Mouse (Mus musculus) layer of hippocampus, adult 11-12 months (tissue): ENCODE results near the gene Faim2.

ENCODE experiments used
- DNase-seq: peaks from one replicate; pipeline ENCODE4 v3.0.0; 2022; ENCODE audit warnings: low spot score

Gene Faim2

GRCm38 (mm10) chr15:99505324-99506095, 22.5 kb downstream of the Faim2 start:
- DNase-seq: no peak

DNA sequence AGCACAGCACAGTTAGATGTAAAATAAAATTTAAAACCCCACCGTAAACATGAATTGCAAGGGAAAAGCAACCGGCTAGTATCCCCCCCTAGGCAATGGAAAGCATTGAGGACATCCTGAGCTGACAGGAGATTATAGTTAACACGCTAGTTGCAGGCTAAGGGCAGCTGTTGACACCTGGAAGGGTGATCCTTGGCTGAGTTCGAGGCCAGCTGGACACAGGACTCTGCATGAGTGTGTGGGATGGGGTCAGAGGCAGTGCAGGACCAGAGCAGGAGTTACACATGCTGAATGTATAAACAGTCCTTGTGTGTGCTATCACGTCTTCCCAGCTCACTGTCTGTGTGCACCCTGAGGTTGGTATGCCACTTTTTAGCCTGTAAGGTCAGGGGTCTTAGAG, 24.7 kb downstream of the Faim2 start:
- DNase-seq: no peak

- DNase-seq: no peak
Observed at GRCm38 (mm10) chr15:99502311-99502831, 25.6 kb downstream of the Faim2 start.

DNA sequence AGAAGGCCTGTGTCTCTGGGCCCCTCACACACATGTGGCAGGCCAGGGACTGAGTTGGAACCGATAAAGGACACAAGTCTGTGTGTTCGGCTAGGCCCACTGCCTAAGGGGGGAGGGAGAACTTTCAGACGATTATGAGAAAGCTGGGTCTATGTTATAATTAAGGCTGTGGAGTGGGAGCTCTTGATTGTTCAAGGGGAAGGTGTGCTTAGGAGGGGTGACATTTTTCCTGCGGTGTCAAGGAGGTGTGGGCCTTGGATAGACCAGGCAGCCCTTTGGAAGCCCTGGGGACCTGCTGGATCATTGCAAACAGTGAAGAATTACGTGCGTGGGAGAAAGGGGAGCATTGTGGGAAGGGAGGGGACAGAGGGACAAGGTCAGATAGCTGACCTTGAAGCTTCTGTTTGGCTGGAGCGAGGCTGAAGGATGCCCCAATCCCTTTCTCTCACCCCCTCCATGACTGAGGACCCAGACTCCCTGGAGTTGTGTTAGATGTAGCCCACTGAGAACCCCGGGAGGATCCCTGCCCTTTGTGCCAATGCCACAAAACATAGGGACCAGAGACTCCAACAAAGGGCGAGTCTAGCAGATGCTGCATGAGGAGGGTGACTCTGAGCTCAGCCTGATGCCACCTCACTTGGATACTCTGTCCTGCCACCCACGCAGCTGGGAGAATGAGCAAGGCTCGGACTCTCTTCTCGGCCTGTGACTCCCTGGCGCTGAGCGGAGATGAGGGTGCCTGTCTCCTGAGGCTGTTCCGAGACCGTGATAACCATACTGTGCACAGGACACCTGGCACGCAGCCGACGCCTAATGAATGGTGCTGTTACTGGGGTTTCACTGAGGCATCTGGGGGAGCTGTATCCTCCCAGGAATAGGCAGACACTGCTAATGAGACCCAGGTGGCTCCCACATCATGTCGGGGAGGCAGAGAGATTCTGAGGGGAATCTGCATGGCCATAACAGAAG, 26.4 kb downstream of the Faim2 start:
- DNase-seq: peak; percentile 76

GRCm38 (mm10) chr15:99500320-99500719, 27.6 kb downstream of the Faim2 start:
- no peak for DNase-seq

- DNase-seq: no peak
Observed at GRCm38 (mm10) chr15:99499726-99500125, 28.2 kb downstream of the Faim2 start.

DNA sequence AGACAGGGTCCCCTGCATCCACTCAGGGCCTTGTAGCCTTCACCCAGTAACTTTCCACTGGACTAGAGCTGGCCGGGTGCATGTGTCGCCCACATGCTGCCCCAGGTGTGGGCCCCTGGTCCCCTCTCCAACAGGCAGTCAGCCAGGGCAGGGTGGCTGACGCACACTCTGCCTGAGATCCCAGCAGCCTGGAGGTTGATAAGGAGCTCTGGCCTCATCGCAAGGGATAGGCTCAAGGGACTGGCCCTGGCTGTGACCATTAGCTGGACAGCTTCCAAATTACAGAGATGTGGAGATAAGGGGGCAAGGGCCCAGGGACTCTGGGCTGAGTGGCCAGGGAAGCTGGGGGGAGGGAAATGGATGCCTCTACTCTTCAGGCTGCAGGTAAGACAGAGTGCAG, 29.2 kb downstream of the Faim2 start:
- no peak for DNase-seq

- no peak for DNase-seq
Observed at GRCm38 (mm10) chr15:99498356-99498755, 29.6 kb downstream of the Faim2 start.

DNA sequence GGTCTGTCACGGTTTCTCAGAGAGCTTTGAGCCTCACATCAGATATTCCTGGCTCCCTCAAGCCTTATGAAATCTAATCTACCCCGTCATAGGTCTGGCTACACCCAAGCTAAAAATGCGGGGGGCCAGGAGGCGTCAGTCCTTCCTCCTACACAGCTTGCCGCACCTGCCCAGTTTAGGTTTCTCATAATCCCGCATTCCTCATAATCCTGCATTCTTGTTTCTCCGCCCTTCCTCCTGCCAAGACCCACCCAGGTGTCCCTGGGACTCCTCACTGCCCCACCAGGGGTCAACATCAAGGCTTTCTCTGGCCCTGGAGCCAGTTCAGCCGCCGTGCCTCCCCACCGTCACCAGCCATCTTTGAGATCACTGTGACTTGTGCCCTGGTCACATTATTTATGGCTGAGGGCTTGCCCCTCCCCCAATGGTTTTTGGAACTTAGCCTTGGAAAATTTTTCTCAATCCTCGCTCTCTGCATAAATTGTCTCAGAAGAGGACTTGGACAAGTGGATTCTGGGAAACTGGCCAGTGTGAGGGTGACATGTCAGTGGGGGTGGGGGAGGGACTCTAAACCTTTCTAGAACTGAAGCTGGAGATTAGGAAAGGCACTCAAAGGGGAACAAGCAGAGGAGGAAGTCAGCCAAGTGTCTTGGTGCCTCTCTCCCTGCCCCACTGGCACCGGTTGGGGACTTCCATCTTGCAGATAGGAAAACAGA, 30.3 kb downstream of the Faim2 start:
- peak; percentile 71 for DNase-seq

GRCm38 (mm10) chr15:99497061-99497460, 30.9 kb downstream of the Faim2 start:
- peak; percentile 74 for DNase-seq

- no peak for DNase-seq
Observed at GRCm38 (mm10) chr15:99484745-99485144, 43.2 kb downstream of the Faim2 start.

GRCm38 (mm10) chr15:99475814-99476213, 52.2 kb downstream of the Faim2 start:
- no peak for DNase-seq

DNA sequence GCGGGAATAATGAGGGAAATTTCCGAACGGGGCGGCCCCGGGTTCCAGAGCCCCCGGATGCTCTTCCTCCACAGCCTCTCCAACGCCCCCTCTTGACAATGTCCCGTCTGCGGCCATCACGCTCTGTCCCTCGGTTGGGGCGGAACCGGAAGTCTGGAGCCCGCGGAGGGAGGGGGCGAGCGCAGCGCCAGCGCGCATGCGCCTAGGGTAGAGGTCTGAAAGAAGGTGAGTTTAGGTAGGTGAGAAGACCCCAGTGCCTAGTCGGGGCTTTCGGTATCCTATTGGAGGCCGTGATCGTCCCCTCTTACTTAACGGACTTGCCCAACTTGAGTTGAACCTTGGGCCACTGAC, 53.4 kb downstream of the Faim2 start, which contains the start of gene Bcdin3d:
Gene Bcdin3d (minus strand): TSS at position 155 of the 351 bp plus-strand sequence.
- DNase-seq: peak; percentile 87

DNA sequence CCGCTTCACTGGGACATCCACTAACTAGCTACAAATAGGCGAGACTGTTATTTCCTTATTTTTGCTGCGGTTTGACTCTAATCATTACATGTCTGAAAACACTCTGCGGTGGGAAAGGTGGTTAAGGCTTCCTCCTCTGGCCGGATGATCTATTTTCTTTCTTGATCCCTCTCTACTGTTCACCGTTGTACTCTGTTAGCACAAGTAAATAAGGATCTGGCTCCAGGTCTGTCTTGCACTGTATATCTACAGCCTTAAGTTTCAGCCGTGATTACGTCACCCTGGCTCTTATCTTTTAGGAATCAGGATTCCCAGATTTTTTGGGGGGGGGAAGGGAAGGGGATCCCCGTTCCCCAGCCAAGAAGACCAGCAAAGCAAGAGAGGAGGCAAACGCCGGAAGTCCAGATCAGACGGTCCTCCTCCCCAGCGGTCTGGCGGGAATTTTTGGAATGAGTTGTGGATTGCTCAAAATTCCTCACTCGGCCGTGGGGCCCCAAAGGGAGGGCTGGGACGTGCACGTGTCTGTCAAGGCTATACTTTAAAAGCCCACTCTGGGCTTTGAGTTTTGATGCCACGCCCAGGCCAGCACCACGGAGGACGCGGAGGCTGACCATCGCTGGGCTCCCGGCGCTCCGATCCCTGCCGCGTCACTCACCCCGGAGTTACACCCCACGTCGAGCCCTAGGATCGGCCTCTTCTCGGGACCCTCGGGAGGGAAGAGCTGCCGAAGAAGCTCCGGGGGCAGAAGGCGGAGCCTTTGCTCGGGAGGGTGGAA, 54.0 kb downstream of the Faim2 start:
- no peak for DNase-seq

- DNase-seq: no peak
Observed at GRCm38 (mm10) chr15:99472972-99473371, 55.0 kb downstream of the Faim2 start.

DNA sequence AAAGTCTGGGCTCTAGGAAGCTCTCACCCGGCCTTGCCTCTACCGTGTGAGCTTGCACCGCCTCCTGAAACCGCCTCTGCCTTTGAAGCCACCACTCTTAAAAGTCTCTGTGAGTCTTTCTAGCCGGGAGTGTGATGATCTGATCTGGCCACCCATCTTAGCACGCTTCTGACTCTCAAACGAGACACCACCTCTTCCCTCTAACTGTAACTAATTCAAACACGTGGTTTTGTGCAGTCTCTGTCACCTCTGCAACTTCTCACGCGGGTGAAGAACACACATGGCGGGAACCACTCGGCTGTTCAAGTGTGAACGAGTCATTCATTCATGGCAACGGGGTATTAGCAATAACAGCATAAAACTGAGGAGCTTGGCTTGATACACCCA, 56.3 kb downstream of the Faim2 start:
- DNase-seq: no peak

- DNase-seq: peak; percentile 70
Observed at GRCm38 (mm10) chr15:99470971-99471676, 56.8 kb downstream of the Faim2 start.

DNA sequence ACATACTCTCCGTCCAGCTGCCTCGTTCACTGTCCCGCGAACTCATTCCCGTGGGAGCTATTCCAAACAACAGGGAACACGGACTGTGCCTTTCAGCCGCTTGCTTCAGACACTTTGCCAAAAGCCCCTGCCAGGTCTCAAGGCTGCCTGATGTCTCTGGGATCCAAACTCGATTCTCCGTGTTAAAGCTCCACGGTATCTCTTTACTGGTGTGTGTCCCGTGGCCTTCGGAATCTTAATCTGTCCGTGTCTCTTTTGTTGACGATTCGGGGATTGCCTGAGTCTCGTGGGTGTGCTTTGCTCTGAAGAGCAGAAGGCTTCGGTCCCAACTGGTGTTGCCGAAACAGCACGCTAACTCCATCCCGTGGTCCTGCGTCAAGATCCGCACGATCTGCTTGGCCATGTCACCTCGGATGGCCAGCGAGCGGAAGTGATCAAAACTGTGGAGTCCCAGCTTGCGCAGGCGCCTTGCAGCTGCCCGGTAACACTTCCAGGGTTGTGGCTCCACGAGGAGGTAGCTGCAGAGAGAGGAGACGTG, 57.7 kb downstream of the Faim2 start:
- DNase-seq: no peak

- DNase-seq: no peak
Observed at GRCm38 (mm10) chr15:99469736-99470135, 58.2 kb downstream of the Faim2 start.

GRCm38 (mm10) chr15:99469067-99469466, 58.9 kb downstream of the Faim2 start:
- DNase-seq: peak; percentile 89
